Mouse (Mus musculus): ENCODE data around the gene Nup210l.
"Not testable (repeated sequence)": the region's sequence is repeated elsewhere in the genome, so short reads cannot be mapped to it uniquely, and the experiment has no call there.

The Nup210l gene

GRCm38 (mm10) chr3:90094453-90094852, 9.5 kb upstream of the Nup210l start:
- in situ Hi-C loops (cut with MseI, MboI) = no loop called here

DNA sequence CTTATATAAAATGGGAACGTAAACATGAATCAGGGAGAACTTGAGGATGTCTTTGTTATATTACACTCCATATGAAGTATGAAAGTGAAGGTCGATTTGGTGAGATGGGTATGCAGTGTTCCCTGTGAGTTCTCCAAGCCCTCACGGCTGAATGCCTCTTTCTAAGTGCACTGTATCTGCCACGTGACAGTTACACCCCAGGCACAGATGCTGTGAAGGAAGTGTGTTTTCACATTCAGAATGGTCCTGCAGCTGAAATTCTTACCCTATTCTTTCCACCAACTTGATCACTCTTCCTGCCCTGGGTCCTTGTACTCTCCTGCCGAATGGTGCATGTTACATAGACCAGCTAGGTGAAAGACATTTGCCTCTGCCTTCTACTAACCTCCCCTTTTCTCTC, 6.0 kb upstream of the Nup210l start:
- in situ Hi-C loops (cut with MseI, MboI) = no loop called here

DNA sequence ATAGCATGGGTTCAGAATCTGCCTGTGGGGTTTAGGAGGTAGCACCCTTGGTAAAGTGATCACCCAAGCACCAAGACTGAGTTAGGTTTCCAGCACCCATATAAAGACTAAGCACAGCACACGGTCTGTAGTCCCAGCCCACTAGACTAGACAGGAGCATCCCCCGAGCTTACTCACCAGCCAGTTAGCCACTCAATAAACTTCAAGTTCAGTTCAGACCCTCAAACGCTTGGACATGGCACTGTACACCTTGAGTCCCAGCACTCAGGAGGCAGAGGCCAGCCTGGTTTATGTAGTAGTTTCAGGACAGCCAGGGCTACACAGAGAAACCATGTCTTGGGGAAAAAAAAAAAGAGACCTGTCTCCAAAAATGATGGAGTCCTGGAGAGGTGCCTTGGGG, 2.9 kb upstream of the Nup210l start:
- in situ Hi-C loops (cut with MseI, MboI) = no loop called here

GRCm38 (mm10) chr3:90101673-90102072, 2.3 kb upstream of the Nup210l start:
- in situ Hi-C loops (cut with MseI, MboI) = no loop called here

DNA sequence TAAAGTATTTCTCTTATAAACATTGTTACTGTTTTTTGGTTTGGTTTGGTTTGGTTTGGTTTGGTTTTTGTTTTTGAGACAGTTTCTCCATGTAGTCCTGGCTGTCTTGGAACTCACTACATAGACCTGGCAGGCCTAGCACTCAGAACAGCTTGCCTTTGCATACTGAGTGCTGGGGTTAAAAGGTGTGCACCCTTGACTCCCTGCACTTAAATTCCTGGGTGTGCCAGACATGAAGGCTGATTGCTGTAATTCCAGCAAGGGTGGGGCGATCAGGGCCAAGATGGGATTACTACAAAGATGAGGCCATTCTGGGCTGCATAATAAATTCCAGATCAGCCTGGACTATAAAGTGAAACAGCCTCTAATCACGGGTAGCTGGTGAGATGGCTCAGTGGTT, 1.7 kb upstream of the Nup210l start:
- in situ Hi-C loops (cut with MseI, MboI) = no loop called here

GRCm38 (mm10) chr3:90103176-90103575, 756 bp upstream of the Nup210l start:
- in situ Hi-C loops (cut with MseI, MboI) = no loop called here

DNA sequence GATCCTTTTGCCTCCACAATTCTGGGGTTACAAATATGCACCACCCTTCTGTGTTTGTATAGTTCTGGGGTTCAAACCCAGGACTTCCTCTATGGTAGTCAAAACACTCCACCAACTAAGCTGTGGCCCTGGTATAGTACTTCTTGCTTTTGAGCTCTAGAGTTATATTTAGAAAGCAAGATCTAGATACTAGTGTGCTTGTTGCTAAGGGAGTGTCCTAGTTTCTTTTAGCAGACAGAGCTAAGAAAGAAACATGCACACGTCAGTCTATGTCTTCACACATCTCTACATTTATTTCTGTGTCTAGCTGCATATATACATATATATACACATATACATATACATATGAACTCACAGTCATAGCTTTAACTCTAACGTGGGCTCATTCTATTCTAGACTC, 7.8 kb downstream of the Nup210l start:
- in situ Hi-C loops (cut with MseI, MboI) = no loop called here

DNA sequence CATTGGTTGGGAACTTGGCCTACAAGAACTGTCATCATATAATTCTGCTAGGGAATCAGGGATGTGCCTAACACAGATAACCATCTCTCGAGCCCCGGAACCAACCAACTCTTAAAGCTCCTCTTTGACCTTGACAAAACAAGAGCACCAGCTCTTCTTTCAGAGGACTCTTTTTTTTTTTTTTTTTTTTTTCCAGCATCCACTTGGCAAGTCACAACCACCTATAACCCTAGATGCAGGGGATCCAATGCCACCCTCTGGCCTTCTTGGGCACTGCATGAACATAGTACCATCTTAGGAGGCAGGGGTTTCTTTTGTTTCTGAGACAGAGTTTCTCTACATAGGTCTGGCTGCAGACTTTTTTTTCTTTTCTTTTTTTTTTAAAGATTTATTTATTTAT, 10.4 kb downstream of the Nup210l start:
- in situ Hi-C loops (cut with MseI, MboI) = no loop called here

DNA sequence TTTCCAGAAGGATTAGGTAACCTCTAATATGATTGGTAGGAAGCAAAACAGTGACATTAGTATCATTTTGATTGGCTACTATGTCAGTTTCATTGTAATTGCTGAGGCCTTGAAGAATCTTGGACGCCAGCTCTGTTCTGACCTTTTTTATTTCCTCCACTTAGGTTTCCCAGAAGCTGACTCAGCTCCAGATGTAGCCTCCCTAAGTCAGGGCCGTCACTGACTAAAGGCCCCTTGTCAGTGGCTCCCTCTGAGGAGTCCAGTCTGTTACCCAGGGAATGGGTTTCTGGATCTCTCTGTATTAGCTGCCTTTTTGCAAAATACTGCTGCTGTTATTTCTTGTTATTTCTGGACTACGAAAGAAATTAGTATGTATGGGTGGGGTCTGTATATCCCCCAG, 11.6 kb downstream of the Nup210l start:
- in situ Hi-C loops (cut with MseI, MboI) = no loop called here

GRCm38 (mm10) chr3:90118132-90118790, 14.3 kb downstream of the Nup210l start:
- in situ Hi-C loops (cut with MseI, MboI) = no loop called here

DNA sequence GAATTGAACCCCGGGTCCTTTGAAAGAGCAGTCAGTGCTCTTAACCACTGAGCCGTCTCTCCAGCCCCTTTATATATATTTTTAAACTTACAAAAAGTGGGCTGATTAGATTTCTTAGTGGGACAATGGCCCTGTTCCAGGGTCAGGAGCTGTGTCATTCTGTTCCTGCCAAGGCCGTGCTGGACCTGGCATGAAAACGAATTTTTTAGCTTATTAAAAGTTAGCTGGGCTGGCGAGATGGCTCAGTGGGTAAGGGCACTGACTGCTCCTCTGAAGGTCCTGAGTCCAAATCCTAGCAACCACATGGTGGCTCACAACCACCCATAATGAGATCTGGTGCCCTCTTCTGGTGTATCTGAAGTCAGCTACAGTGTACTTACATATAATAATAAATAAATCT, 18.1 kb downstream of the Nup210l start:
- in situ Hi-C loops (cut with MseI, MboI) = not testable (repeated sequence)

DNA sequence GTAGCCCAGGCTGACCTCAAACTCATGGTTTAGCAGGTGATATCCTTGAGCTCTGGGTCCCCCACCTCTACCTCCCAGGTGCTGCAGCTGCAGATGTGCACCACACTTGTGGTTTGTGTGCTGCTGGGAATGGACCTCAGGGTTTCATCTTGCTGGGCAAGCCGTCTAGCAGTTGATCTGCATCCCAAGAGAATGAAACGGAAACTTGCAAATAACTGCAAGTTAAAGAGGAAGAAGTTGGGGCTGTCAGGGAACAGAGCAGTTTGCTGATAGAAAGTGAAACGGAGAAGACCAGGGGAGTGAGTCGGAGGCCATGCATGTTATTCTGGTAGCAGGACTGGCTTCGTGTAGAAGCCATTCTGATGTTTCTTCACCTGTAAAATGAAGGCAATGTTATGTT, 21.8 kb downstream of the Nup210l start:
- in situ Hi-C loops (cut with MseI, MboI) = no loop called here

GRCm38 (mm10) chr3:90127881-90128280, 23.9 kb downstream of the Nup210l start:
- in situ Hi-C loops (cut with MseI, MboI) = no loop called here

DNA sequence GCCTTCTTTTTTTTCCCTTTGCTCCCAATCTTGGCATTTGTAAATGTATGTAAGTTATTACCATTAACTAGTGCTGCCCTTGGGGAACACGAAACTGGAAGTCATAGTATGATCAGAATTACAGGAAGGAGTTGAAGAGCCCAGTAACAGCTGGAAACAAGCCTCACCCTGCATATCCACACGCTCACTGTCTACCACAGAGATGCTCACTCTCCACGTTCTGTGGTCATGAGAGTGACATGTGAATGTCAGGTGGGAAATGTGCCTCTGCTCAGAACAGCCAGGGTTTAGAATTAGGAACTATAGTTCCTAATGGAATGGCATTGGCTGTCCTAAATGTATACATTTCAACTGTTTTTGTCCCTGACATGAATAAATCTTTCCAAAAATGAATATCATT, 28.8 kb downstream of the Nup210l start:
- in situ Hi-C loops (cut with MseI, MboI) = no loop called here

DNA sequence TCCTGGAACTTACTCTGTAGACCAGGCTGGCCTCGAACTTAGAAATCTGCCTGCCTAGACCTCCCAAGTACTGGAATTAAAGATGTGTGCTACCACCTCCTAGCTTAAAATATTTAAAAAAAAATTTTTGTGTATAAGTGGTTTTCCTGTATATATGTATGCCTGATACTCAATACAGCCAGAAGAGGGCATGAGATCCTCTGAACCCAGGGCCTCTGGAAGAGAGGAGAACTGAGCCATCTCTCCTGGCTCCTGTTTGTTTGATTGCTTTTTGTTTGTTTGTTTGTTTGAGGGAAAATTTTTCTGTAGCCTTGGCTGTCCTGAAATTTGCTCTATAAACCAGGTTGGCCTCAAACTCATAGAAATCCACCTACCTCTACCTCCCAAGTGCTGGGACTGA, 29.4 kb downstream of the Nup210l start:
- in situ Hi-C loops (cut with MseI, MboI) = no loop called here

DNA sequence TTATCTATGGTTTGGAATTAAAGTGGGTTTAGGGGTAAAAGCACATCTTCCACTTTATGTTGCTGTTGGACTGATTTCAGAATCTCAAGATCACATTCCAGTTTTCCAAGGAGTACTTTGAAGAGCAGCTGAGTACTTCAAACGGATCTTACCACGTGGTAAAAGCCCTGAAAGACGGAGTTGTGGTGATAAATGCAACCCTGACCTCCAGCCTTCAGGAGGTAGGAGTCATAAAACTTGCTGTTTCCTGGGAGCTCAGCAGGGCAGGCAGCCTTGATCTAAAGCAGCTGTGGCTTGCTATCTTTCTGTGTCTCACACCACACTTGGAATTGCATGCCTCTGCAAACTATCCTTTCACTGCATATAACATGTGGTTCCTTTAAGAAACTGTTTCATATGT, 30.6 kb downstream of the Nup210l start:
- in situ Hi-C loops (cut with MseI, MboI) = no loop called here

- in situ Hi-C loops (cut with MseI, MboI) = no loop called here
Observed at GRCm38 (mm10) chr3:90134993-90135392, 31.1 kb downstream of the Nup210l start.

DNA sequence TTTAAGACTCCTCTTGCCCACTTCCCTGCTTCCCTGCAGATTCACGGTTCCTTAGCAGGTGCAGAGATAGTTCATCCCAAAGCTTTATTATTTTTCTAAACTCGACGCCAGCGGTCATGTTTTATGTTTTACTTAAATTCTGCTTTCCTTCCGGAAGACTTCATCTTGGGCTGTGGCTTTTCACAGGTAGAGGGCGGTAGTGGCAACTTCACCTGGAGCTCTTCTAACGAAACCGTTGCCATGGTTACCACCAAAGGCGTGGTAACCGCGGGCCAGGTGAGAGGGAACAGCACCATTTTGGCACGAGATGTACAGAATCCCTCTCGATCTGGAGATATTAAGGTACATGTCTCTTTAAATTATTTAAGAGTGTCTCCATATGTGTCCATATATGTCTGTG, 32.7 kb downstream of the Nup210l start:
- in situ Hi-C loops (cut with MseI, MboI) = no loop called here

GRCm38 (mm10) chr3:90137606-90138005, 33.7 kb downstream of the Nup210l start:
- in situ Hi-C loops (cut with MseI, MboI) = no loop called here

- in situ Hi-C loops (cut with MseI, MboI) = no loop called here
Observed at GRCm38 (mm10) chr3:90139962-90140361, 36.0 kb downstream of the Nup210l start.

DNA sequence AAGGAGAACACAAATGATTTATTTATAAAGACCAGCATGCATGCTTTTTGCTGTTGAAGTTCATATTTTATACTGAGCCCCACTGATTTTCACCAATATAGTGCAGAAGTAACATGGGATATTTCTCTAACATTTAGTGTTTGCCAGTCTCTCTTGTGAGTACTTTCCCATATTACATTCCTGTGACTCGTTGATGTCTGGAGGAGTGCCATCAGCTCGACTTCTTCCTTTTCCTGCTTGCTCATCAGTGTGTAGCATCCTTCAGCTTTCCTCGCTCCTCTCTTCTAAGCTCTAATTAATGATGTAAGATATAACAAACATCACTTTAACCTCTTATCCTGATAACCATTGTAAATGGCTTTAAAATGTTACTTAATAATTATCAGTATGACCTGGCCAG, 41.5 kb downstream of the Nup210l start:
- in situ Hi-C loops (cut with MseI, MboI) = no loop called here

- in situ Hi-C loops (cut with MseI, MboI) = no loop called here
Observed at GRCm38 (mm10) chr3:90146651-90147050, 42.7 kb downstream of the Nup210l start.

GRCm38 (mm10) chr3:90151086-90151740, 47.3 kb downstream of the Nup210l start:
- in situ Hi-C loops (cut with MseI, MboI) = no loop called here

DNA sequence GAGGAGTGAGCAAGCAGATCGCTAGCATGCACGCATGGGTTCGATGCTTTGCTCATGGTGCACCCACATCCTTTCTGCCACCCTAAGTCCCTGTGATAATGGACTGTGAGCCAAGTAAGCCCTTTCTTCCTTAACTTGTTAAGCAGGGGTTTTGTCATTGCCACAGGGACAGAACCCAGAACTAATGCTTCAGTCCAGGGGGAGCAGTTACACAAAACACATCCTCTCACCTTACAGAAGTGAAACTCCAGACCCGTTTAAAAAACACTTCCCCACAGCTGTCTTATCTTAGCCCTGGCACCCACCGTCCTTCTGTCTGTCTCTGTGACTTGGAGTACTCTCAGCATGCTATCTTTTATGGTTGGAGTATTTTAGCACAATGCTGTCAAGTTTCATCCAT, 52.1 kb downstream of the Nup210l start:
- in situ Hi-C loops (cut with MseI, MboI) = no loop called here

All from mouse trophoblast stem cell (cell line).